Mouse (Mus musculus) embryo, embryonic 9.5 days (tissue): ENCODE data around the gene Arap1.

Experiments used
- DNase-seq: peaks from one replicate; pipeline ENCODE4 v3.0.0-alpha.2; 2017; ENCODE audit errors: extremely low spot score

Gene Arap1

DNA sequence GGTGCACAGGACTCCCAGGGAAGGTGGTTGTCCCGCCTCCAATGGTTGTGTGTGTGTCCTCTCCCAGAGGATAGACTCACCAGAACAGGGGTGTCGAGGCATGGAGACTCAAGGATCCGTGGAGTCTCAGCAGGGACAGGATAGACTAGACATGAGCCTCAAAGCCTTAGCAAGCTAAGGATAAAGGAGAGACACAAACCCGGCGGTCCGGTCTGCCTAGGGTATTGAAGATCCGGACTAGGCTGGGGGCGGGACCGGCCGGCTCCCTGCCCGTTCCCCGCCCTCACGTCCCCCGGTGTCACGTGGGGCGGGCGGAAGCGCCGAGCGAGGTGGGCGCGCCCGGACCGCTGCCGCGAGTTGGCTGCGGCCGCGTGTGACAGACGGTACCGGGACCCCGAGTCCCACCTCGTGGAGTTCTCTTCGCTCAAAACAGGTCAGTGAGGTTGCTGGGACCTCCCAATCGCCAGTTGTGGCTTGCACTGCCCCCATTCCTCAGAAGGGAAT, at the start of gene Arap1:
TSS of gene Arap1 (plus strand) at position 301 of the 504 bp plus-strand sequence.
- peak; percentile 63 for DNase-seq

DNA sequence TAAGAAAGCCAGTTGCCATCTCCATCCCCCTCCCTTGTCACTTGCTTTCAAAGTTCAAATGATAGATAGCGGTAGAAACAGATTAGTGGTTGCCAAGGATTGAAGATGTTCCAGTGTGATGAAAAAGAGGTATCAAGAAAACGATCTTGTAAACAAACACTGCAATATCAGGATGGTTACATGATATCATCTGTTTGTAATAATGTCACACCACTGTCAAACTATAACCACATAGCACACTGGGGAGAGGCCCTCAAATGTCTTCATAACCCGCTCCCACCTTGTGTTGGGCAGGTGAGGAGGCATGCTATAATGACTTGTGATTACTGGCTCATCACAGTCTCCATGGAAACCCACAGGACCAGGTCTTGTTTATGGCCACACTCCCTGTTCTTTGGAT, 49.5 kb upstream of the Arap1 start:
- no peak for DNase-seq

DNA sequence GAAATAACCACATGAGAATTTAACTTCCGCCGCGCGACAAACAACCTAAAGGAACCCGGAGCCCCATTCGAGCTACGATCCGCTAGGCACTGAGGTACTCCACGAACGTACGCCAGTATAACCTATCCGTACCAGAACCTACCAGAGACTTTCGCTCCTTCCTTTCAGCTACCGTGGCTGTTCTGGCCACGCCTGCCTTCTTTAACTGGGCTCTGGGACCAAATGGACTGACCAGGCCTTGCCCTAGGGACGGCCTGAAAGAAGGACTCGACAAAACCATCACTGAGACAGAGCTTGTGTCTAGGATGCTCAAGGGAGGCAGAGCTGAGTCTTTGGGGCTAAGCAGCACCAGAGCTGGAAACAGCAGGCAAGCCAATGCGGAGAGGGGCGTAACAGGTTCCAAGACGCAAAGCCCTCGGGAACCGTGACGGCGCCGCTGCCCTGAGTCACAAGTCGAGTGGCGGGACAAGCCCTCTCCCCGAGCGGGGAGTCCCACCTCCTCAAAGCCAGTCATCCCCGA, 46.4 kb upstream of the Arap1 start:
- DNase-seq: no peak

DNA sequence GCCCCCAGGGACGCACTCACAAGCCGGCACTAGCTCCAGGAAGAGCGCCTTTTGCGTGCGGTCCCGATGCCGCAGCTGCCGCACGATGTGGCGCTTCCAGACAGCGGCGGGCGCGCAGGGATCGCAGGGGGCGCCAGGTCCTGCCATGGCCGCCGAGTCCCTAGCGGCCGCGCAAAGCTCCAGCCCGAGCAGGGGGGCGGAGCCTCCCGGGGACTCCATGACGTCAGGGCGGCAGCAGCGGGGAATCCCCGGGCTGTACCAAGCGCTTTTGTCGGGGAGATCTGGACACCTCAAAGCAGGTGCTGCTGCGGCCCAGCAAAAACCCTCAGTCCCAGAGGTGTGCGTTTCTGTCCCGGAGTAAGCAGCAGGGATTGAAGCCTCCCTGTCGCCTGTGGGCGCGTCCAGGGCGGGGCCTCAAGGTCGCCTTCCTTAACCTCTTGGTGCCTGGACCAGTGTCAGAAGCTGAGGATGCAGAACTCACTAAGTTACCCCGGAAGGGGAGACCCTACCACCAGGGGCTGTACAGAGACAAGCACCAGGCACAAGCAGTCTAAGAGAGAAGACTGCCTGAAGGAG, 45.9 kb upstream of the Arap1 start, which contains the start of gene Atg16l2:
TSS of gene Atg16l2 (minus strand) at position 371 of the 576 bp plus-strand sequence.
- peak; percentile 96 for DNase-seq

DNA sequence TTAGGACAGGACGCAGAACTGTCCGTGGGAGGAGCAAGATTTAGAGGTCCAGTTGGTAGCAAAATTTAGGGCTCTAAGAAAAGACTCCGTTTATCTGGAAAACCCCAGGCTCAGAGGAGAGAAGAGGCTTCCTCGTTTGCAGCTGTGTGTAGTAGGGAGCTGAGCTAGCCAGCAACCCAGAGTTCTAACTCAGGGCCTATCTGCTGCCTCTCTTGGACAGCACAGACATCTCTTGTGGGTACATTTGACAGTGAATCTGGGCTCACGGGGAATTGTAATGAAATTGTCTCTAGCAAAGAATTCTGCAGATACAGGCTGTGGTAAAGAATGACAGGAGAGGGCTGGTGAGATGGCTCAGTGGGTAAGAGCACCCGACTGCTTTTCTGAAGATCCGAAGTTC, 45.2 kb upstream of the Arap1 start:
- DNase-seq: no peak

DNA sequence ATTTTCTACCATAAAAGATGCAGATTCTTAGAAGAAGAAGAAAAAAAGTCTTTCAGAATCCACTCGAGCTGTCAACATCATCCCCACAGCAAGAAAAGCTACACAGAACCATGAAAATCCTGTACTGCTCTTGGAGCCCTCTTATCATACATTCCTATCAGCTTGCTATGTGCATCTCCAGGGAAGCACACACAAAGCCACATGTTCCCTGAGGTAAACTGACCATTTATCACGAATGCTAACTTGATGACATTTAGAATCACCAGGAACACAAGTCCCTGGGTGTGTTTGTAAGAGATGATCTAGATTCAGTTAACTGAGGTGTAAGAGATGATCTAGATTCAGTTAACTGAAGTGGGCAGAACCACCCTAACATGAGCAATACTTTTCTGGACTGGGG, 41.0 kb upstream of the Arap1 start:
- no peak for DNase-seq

DNA sequence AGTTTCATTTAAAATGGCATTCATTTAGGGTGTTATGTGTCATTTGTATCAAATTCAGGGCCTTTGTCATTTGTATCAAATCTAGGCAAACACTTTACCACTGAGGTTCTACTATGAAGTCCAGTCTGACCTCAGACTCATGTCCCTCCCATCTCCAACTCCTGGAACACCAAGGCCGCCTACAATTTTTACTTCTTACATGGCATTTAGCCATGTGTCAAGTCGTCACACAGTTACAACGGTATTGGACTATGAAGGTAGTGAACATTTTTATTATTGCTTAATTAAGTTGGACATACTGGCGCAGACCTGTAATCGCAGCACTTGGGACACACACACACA, 37.9 kb upstream of the Arap1 start:
- DNase-seq: no peak

DNA sequence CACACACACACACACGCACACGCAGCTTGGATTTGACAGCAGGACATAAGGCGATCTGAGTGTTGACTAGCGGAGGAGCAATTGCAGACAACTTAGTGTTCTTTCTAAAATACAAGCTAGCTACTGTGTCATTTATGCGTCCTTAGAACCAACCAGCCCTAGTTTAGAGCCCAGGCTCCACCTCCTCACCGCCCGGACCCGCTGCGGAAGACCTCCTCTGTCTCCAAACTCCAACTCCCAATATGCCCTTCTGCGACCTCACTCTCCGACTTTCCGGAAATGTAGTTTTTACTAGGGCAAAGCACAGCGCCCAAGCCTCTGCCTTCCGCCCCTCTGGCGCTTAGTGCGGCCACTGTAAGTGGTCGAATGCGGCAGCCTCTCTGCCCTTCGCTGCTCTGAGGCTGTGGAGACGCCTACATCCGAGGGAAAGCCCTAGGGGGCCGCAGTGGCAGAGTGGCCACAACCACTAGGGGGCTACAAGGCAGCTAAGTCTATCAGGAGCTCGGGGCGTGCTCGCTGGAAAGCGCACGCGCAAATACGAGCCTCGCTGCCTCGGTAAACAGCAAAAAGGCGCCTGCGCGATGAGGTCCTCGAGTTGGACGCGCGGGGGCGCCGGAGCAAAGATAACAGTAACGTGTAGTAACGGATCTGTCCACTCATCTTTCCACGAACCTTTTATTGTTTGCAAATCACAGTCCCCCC, 37.4 kb upstream of the Arap1 start:
- DNase-seq: peak; percentile 98

DNA sequence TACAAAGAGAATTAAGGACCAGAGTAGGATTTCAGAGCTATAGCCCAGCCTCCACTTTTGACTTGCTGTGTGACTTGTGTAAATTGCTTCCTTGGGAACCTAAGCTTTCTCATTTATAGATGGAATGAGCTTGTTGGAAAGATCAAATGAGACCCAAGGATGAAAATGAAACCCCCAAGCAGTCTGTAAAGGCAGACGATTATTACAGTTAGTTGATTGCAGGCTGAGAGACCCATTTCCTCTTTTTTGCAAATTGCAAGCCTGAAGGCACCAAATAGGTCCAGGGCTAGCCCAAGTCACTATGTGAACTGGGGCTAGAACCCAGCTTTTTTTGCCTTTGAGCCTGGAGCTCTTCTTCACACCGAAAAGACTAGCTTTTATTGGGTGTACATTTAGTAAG, 36.8 kb upstream of the Arap1 start:
- no peak for DNase-seq

DNA sequence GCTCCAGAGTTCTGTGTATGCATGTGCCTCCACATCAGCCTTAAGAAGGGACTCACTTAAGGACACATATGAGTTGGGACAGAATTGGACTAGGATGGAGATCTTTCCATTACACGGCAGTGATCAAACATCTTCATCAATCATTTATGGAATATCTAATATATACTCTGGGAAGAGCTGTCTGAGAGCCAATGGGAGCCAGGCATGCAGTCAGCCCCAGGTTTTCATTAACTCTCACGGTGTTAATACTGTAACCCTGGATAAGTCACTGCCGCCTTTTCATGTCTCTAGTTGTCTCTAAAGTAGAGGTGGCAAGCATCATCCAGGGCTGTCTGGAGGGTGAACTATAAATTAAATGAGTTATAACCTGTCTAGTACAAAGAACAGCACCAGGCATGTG, 34.8 kb upstream of the Arap1 start:
- DNase-seq: no peak

DNA sequence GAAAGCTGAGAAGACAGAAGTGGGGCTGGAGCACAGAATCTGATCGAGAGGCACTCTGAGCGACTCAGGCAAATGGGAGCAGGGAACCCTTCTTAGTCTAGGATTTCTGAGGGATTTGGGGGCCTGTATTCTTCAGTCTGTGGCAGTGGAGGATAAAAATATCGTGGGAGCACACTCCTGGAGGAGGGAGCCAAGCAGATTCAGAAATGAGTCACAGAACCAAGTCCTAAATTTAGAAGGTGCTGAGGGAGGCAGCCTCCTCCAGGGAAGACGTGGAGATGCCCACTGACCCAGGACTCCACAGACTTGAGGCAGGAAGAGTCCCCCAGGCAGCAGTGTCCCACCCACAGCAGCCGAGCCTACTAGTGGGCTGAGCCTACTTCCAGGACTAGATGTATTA, 33.5 kb upstream of the Arap1 start:
- no peak for DNase-seq

DNA sequence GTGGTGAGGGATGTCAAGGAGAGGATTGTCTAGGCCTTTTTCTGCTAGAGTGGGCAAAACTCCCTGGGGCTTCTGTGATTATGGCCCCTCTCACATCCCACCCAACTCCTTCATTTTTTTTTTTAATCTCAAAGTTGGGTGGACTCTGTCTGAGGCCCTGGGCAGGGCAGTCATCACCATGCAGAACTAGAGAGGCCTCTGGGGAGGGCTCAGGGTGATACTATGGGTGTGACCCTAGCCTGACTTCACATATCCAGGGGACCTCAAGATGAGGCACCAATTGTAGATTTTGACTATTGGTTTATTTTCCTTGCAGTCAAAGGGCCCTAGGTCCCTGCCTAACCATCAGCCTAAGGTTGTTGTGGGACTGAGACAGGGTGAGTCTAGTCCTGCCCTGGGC, 32.2 kb upstream of the Arap1 start:
- no peak for DNase-seq

DNA sequence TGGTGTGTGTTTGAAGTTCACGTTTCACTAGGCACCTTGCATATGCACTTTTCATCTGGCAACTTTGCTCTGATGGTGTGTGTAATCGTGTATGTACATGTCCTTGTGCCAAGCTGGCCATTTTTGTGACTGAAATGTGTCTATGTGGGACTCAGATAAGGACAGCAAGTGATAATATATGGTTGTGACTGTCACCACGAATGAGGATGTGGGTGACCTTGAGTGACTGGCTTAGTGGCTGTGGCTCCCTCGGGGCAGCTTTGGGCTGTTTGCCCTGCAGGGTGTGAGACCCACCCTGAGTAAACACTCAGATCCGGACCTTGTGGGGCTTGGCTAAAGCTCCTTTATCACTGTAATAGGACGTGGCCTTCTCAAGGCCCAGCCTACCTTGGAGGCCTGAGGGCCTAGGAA, 31.3 kb upstream of the Arap1 start:
- no peak for DNase-seq

DNA sequence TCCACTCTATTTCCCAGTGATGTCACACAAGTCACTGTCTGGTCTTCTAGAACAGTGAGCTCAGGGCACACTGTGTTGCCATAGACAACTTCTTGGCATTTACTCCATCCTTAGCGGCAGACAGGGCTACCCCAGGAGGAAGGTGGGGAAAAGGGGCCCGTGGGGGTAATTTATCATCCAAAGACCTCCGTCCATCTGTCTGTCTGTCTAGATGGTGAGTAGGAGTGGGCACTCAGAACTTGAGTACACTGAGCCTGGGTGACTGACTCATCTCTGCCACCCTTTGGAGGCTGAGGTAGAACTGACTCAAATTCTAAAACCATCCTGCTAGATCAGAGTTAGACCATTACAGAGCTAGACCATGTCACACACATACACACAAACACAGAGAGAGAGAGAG, 30.9 kb upstream of the Arap1 start, which contains the start of gene Stard10:
TSS of gene Stard10 (plus strand) at position 73 of the 400 bp plus-strand sequence.
- DNase-seq: no peak

DNA sequence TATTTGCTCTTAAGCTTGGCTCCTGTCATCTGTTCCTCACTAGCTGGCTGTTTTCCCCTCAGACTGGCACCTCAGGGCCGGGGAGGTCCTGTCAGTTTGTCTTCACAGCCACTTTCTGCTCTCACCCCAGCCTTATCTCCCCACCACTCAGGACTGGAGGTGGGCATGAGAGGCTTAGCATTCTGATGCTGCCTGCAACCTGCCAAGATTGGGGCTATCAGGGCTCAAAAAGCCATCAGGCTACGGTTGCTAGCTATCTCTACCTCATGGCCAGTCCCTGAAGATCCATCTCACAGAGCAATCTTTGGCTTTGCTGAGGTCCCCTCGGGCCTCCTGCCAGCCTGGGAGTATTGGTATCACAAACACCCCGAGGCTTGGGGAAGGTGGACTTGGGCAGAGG, 29.0 kb upstream of the Arap1 start:
- DNase-seq: no peak

DNA sequence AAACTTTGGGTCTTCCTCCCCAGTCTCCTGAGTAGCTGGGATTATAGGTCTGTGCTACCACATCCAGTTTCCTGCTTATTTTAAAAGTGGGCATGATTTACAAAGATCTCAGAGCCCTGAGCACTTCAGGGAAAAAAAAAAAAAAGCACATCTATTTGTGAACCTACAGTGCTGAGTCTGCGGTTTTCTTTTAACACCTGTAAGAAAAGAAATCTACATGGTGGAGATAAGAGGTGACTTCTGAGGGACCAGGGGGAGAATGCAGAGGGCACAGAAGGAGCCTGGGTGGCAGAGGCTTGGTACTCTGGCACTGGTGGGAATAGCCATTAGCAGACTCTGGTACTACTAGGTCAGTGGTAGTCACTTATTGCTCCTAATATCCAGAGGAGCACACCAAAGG, 28.1 kb upstream of the Arap1 start:
- no peak for DNase-seq

DNA sequence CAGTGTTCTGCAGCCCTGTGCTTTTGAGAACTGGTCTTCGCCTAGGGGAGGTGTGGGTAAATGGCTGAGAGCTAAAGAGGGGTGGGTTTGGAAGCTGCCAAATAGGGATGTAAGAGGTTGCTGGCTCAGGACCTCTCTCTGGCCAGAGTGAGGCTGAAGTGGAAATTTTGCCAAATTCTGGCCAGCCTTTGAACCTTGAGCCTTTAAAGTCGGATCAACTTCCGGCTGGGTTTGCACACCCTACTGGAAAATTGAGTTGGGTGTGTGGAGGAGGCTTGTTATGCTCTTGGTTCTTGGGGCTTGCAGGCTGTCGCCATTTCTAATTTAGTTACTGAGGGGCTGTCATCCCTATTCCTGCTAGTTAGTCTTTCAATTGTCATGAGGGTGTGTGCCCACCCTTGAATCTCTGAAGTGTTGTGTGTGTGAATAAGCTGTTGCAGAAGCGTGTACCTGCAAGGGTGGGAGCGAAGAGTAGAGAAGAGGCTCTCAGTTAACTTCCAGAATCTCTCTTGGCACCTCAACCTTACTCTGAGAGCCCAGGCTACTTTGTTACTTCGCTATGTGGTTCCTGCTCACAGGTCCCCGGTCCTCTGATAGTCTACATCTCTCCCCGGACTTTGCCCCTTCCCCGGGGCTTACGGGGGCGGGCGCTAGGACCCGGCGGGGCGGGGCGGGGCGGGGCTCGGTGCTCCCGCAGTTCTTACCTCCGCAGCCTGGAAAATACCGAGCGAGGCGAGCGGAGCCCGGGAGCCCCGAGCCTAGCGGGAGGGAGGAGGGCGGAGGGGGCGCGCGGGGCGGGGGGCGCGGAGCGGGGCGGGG, 27.3 kb upstream of the Arap1 start:
- DNase-seq: peak; percentile 67

DNA sequence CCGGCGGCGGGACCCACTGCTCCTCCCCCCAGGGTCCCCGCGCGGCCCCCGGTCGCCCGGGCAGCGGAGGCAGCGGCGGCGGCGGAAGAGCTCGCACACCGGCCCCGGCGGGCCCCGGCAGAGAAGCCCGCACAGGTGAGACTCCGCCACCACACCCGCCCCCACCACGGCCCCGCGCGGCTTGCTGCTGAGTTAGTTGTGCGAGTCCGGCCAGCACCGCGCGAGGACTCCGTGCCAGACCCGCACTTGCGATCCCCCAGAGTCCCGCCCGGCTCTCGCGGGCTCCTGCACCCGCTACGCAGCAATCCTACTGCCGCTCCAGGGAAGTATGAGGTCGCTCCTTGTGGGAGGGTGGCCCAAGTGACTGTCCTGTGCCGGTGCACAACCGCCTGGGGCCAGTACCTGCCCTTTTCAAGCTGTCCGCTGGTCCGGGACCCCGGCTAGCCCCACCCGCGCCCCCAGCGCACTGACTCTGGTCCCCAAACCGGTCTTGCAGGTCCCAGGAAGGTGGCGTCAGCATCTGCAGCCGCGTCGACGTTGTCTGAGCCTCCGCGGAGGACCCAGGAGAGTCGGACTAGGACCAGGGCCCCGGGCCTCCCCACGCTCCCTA, 26.5 kb upstream of the Arap1 start:
- peak; percentile 56 for DNase-seq

DNA sequence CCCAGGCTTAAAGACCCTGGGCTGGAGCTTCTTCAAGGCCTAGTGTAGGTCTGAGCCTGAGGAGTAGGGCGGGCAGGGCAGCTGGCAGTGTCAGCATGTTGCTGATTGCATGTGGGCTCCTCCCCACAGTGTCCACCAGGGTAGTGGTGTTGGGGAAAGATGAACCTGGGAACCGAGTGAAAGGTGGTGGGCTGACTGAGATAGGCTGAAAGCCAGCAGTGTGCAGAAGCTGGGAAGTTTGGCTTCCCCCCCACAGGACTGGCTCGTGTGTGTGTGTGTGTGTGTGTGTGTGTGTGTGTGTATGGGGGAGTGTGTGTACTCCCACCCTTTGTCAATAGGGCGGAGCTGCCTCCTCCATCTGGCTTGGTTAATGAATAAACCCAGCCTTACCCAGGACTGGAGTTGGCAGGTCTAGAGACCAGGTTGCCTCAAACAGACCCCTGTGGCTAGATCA, 24.7 kb upstream of the Arap1 start:
- no peak for DNase-seq

DNA sequence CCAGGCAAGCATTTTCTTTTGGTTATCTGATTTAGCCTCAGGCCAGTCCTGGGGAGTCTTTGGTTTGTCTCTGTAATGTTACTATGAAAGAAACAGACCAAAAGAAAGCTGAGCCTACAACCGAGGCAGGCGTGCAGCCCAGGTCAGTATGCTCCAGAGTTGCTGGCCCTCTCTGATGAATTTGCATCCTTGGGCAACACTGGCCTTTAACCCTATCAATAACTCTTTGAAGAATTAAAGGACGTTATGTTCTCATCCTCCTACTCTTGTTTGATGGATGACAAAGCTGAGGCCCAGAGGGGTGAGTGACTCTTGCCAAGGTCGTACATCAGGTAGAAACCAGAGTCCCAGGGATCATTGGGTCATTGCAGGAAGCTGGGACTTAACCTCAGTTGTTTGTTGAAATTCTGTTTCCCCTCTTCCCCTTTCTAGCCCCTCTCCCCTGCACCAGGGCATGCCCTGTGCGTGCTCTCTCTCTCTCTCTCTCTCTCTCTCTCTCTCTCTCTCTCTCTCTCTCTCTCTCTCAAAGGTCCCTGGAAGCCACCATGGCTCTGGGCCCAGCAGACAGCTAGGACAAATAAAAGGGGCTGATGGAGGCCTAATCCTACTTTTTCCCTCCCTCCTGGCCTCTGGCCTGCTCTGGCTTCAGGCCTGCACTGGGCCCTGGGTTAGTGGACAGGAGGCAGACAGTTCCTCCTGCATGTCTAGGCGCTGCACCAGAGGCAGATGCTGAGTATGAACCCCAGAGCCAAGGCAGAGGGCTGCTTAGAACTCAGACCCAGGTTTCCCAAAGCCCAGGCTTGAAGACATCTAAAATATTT, 23.5 kb upstream of the Arap1 start:
- DNase-seq: no peak

DNA sequence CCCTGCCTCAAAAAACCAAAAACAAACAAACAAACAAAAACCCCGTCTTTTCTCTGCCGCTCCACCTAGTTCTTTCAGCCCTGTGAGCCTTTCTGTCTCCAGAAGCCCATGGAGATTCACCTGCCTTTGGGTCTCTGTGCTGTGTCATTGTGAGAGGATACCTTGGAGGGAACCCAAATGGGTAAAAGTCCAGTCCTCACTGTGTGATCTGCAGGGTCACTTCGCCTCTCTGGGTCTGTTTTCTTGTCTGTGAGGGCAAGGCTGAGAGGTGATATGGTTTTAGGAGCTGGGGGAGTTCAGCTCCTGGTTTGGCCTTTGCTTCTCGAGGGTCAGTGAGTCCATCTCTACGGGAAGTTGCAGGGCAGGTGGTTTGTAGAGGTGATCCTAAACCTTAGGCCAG, 21.9 kb upstream of the Arap1 start:
- no peak for DNase-seq
